In genomic region chr15:84950053-84950452, GRCm38 (mm10) we compare ENCODE assay signal across 16 mouse cellular contexts. TPM values are rescaled to one million over a fixed set of nuclear protein-coding genes. Genes with fewer than 3 reads are reported as not detected.
DNase-seq lines count a peak whose midpoint lies in the region.
"Had no signal": no experiment of that assay in that cellular context is flagged by ENCODE, and none has a peak within 500 bp of the region (broad histone marks: within the 10 kb centered on the region; RNA-seq: fewer than 3 reads in every experiment).

No protein-coding gene starts in this region.

- intact Hi-C loops in left cerebral cortex, postnatal 36 days (cut with DNase I) = no loop called here
- intact Hi-C loops in heart, postnatal 25 days (cut with DNase I) = no loop called here

- DNase-seq in frontal cortex, postnatal 36 days (ENCODE audit: low spot score in 2 of 2) = peak; percentile 62 to 71
- DNase-seq in frontal cortex, postnatal 10 days (ENCODE audit: low spot score in 2 of 2) = no peak
- DNase-seq in right cerebral cortex, adult 18-20 months = peak; percentile 87
- no peak for DNase-seq in right cerebral cortex, postnatal 4 days
- peak; percentile 70 to 73 for DNase-seq in left cerebral cortex, postnatal 36 days (ENCODE audit: low spot score in 2 of 2)
- no peak for DNase-seq in embryo, embryonic 10 days (ENCODE audit: low spot score)
- no peak for DNase-seq in heart, postnatal 25 days (ENCODE audit: low spot score)
- DNase-seq: adrenal gland, postnatal 36 days; cerebellum, adult 2 months; cerebellum, postnatal 36 days; forebrain, postnatal 0 days; heart, postnatal 14 days; kidney, adult 9 months; kidney, postnatal 25 days; liver; thymus, postnatal 14 days had no signal

RNA-seq across cellular contexts. Expression of gene Nup50, which starts 26.8 kb away (rescaled TPM):
- 10 to 100 TPM; 32.5 to 33.1 TPM for total RNA-seq in left cerebral cortex, postnatal 36 days (2021)
- total RNA-seq in heart, postnatal 25 days (2021) = 10 to 100 TPM; 14.6 to 17.5 TPM

RNA-seq across cellular contexts. Expression of gene Gm29666, which starts 30.2 kb away (rescaled TPM):
- 1 to 10 TPM in 1 of 2 experiments, under 1 TPM in 1; 0.96 to 1.9 TPM for total RNA-seq in left cerebral cortex, postnatal 36 days (2021)
- under 1 TPM; 0.22 to 0.23 TPM for total RNA-seq in heart, postnatal 25 days (2021)

RNA-seq across cellular contexts. Expression of gene 5031439G07Rik, which starts 38.3 kb away (rescaled TPM):
- total RNA-seq in left cerebral cortex, postnatal 36 days (2021) = 10 to 100 TPM; 76.2 to 83.6 TPM
- total RNA-seq in heart, postnatal 25 days (2021) = 10 to 100 TPM; 20.5 to 21.3 TPM

Comparison
In these comparisons a context has a peak if more than half of its experiments do, and no peak if none do; other contexts are left out.
1. DNase-seq: peak in frontal cortex, postnatal 36 days (2 of 2), right cerebral cortex, adult 18-20 months (single experiment) and left cerebral cortex, postnatal 36 days (2 of 2); none in frontal cortex, postnatal 10 days (0 of 2), right cerebral cortex, postnatal 4 days (single experiment), embryo, embryonic 10 days (single experiment) and heart, postnatal 25 days (single experiment).